Mouse (Mus musculus) adrenal gland, postnatal 4 days (tissue): Measurements from ENCODE around the gene Tmem207. TPM values are rescaled to one million over a fixed set of nuclear protein-coding genes. Genes with fewer than 3 reads are reported as not detected.
"Not testable (repeated sequence)": the region's sequence is repeated elsewhere in the genome, so short reads cannot be mapped to it uniquely, and the experiment has no call there.

Source experiments
- DNase-seq, 2 experiments: peaks; one replicate each; pipeline ENCODE4 v3.0.0; 2021 to 2022; ENCODE audit warnings: low spot score in 2 of 2, mixed read lengths in 2 of 2
- long read RNA-seq, 2 experiments: library from polyadenylated mRNA; stranded (forward); transcript quantifications; one replicate each; pipeline ENCODE4 v2.0.0; 2021
- total RNA-seq, 2 experiments: library from RNA; stranded (reverse); gene quantifications; 2 replicates each; pipeline ENCODE4 v1.2.3; 2021

Gene Tmem207
- not detected for total RNA-seq
- long read RNA-seq, experiment 1 = 0 reads
- long read RNA-seq, experiment 2 = 0 reads

DNA sequence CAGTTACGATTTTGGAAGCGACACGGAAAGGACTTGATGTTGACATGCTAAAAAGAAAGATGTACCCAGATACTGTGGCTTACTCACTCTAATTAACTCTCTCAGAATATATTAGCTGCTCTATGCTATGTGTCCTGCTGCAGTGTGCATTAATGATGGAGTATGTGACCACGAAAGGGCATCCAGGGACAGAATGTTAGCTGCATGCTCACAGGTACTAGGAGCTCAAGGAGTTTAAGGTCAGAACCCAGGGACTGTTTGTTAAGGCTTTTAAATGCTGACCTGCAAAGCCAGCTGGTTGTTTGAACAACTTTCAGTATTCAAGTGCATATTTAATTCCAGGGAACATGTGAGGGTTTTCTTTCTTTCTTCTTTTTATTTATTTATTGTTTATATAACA lies at the start of gene Tmem207:
Tmem207 (minus strand) TSS at position 101 of the 400 bp plus-strand sequence.
- DNase-seq = no peak

DNA sequence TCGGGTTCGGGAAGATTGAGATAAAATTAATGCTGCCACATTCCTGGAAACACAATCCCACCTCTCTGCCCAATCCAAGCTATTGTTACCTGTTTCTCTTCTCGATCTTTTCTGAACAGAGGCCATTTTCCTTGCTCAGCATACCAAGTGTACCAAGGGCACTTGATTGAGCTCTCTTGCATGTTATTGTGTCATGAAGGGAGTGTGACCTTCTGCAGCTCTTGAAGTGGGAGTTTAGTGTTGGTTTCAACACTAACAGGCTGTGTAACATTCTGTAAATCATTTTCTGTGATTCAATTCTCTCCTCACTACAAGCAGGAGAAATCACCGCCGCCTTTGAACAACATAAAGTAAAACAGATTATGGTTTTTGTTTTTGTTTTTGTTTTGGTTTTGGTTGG lies 47.6 kb upstream of the Tmem207 start:
- DNase-seq = no peak

GRCm38 (mm10) chr16:26571836-26572235 lies 45.3 kb upstream of the Tmem207 start:
- no peak for DNase-seq

DNA sequence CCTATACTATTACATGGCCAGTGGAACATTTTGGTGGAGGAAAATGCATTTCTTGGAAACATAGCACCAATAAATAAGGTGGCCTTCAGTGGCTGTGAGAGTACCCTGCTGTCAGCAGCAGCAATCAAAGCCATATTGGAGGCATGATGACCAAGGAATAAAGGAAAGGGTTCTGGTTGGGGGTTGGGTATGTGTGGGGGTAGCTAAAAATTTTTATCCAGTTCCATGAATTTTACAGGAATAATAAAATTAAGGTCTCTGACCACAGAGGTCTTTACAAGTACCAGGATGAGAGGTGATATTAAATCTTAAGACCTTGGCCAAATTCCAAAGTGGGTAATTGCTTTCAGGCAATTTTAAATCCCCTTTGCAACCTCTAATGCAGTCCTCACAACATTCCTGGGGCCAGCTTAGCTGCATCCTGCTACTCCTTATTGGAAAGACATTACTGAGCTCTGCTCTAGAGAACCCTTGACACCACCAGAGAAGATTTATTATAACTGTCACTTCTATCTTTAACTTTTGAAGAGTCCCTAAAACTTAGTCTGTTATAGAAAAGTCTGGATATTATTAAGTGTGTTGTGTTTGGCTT lies 42.9 kb upstream of the Tmem207 start:
- no peak for DNase-seq

DNA sequence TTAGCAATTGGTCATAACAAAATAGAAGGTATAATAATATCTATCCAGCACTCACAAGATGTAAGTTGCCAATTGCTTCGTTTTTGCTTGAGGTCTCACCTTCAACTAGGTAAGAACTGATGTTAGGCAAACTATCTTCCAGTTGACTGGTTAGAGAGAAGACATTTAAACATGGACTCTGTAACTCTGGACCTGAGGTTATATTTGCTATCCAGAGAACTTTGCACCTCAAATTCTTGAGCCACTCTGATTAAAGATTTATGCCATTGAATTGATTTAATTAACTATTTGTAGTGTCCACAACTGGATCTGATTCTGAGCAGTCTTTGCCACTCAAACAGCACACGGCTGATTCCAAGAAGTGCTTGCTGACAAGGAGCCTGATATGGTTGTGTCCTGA lies 36.2 kb upstream of the Tmem207 start:
- no peak for DNase-seq

DNA sequence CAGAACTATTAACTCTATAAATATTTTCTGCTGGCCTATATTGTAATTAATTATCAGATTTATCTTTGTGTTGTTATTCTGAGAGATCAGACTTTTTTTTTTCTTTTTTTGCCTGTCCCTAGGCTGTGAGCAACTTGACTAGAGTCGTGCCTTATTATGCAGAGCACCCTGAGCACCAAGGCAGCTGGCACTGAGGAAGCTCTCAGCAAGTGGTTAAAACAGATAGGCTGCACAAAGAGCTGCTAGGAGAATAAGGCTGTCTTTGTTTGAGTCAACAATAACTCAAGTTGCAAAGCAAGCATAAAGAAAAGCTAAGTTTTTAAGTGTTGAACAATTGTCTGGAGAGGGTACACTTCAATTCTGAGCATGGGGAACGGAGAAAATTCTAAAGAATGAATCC lies 35.2 kb upstream of the Tmem207 start:
- DNase-seq = no peak

GRCm38 (mm10) chr16:26558797-26559196 lies 32.2 kb upstream of the Tmem207 start:
- DNase-seq = no peak

DNA sequence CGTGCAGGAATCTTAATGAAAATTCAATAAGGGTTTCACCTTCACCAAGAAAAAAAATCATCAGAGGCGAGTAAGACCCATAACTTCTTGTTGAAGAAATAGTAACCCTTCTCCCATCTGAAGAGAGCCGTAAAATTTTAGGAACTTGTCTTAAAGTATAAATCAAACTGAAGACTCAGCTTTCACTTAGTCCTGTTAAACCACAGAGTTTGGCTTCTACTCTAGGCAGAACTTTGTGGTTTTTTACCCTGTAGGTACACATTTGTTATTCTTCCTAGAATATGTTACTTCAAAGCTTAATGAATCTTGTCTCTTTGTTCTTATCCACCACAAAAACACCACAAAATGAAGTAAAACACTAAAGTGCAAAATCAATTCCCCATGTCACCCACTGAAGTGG lies 25.7 kb upstream of the Tmem207 start:
- DNase-seq = no peak

- no peak for DNase-seq
These were observed 22.7 kb upstream of the Tmem207 start for GRCm38 (mm10) chr16:26549221-26549620.

DNA sequence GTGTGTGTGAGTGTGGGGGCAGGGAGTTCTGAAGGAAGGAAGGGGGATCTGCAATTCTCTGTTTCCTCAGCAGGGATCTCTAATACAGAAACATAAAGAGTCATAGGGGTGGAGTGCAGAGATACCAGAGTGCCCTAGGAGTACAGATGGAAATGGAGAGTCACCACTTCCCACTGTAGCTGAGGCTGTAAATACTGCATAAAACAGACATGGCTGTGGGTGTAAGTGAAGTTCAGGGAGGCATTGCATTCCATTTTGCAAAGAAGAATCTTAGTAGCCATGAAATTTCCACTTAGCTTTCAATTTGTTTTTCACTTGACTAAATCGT lies 20.3 kb upstream of the Tmem207 start:
- no peak for DNase-seq

- DNase-seq = no peak
These were observed 19.8 kb upstream of the Tmem207 start for GRCm38 (mm10) chr16:26546170-26546878.

- DNase-seq = no peak
These were observed 5.7 kb upstream of the Tmem207 start for GRCm38 (mm10) chr16:26532287-26532686.

GRCm38 (mm10) chr16:26530451-26530850 lies 3.9 kb upstream of the Tmem207 start:
- DNase-seq = no peak

- DNase-seq = no peak
These were observed 1.5 kb upstream of the Tmem207 start for GRCm38 (mm10) chr16:26527931-26528666.

GRCm38 (mm10) chr16:26525832-26526231 lies 737 bp downstream of the Tmem207 start:
- no peak for DNase-seq

DNA sequence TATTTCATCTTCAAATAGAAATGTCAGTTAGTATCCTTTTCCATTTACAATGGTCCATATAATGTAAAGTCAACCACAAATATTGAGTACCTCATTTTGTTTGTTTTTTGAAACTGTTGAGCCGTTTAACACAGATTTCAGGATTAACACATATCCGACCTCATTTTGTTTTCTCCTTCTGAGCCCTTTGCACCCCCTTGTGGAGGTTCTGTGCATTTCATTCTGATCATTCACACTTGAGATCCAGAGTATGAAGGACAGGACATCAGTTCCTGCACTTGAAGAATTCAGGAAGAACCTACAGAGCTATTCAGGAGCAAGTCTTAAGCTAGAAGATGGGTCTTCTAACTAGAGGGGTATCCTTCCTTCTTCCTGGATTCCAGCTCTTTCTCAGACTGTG lies 7.0 kb downstream of the Tmem207 start:
- no peak for DNase-seq

DNA sequence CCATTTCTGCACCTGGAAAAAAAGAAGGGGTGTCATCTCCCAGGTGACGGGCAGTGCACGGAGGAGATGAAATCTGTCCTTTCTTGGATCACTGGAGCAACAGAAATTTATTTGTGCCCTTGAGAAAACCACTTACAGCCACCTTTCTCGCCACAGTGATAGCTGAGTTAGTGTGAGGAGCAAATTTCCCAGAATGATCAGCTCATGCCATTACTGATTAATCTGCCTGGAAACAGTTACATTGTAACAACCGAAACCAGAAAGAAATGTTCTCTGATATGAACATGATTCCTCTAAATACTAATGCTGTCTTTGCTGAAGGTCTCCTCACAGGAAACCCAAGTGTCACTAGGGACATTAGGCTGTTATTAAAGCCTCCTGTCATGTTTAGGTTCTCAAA lies 21.6 kb downstream of the Tmem207 start:
- DNase-seq = no peak

DNA sequence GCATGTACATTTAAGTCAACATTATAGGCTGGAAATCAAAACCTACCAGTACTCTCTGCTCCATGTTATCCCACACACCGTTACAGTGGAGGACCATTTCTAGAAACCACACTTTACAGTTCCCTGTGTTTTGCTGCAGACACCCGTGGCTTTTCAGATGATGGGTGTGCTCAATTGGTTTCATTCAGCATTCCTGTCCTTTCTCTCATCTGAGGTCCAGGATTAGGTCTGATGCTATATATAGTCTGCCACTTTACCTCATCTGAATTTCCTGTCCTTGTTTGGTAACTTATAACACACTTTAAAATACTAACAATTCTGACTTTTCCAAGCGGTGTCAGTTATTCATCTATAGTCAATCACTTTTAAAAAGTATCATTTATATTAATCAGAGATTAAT lies 25.8 kb downstream of the Tmem207 start:
- DNase-seq = no peak

- not testable (repeated sequence) for DNase-seq
These were observed 26.9 kb downstream of the Tmem207 start for GRCm38 (mm10) chr16:26499705-26500104.

GRCm38 (mm10) chr16:26495721-26496120 lies 30.8 kb downstream of the Tmem207 start:
- DNase-seq = no peak

DNA sequence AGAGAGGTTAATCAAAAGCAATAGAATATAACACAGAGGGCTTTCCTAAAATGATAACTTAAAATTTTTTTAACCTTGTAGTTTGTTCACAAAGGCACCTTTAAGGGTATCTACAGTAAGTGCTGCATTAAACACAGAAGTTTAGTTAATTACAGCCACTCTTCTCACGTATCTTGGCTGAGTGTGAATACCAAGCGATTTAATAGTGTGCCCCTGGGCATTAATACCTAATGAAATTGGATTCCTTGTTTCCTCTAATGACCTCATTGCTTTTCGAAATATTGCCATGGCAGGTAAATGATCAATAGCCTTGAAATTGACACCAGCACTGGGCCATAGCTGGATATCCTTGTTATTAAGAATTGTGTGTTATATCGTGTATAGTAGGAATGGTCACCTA lies 55.3 kb downstream of the Tmem207 start:
- no peak for DNase-seq

DNA sequence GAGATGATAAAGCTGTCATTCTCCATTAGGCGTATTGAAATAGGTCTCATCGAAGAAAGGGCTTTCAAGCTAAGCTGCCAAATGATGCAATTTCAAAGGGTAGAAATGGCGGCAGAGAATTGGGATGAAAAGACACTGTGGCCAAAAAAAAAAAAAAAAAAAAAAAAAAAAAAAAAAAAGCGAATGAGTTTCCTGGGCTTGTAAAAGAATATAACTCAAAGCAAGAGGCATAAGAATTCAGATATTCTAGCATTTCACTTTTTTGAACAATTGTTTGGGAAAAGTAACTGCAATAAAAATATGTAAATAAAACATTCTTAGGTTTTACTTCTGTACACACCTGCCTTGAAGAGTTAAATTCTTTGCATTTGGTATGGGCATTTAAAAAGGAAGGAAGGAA lies 60.0 kb downstream of the Tmem207 start:
- DNase-seq = no peak

GRCm38 (mm10) chr16:26462835-26463234 lies 63.7 kb downstream of the Tmem207 start, which contains the start of gene Cldn16:
Gene Cldn16 (plus strand): TSS chr16:26463135.
- no peak for DNase-seq
